Mouse (Mus musculus): ENCODE data around the gene D11Wsu47e.
A peak's percentile ranks its signal among the peaks of the same experiment; 100 is the strongest.

D11Wsu47e gene

GRCm38 (mm10) chr11:113733631-113734364, 49.6 kb downstream of the D11Wsu47e start:
- peak; percentile 82 for DNase-seq (ENCODE audit: inconsistent ontology term)

- DNase-seq (ENCODE audit: inconsistent ontology term) = peak; percentile 34
These were observed 50.9 kb downstream of the D11Wsu47e start for GRCm38 (mm10) chr11:113735151-113735550.

GRCm38 (mm10) chr11:113736848-113737552, 52.8 kb downstream of the D11Wsu47e start:
- DNase-seq (ENCODE audit: inconsistent ontology term) = peak; percentile 57

GRCm38 (mm10) chr11:113737553-113737854, 53.3 kb downstream of the D11Wsu47e start:
- DNase-seq (ENCODE audit: inconsistent ontology term) = peak; percentile 23

GRCm38 (mm10) chr11:113737912-113738311, 53.7 kb downstream of the D11Wsu47e start:
- DNase-seq (ENCODE audit: inconsistent ontology term) = no peak

GRCm38 (mm10) chr11:113739213-113739612, 55.0 kb downstream of the D11Wsu47e start:
- peak; percentile 28 for DNase-seq (ENCODE audit: inconsistent ontology term)

GRCm38 (mm10) chr11:113740100-113740499, 55.9 kb downstream of the D11Wsu47e start:
- DNase-seq (ENCODE audit: inconsistent ontology term) = peak; percentile 27

- DNase-seq (ENCODE audit: inconsistent ontology term) = no peak
These were observed 58.8 kb downstream of the D11Wsu47e start for GRCm38 (mm10) chr11:113742998-113743397.

All from Muller cell, postnatal 12 days (primary cell).